Mouse (Mus musculus): ENCODE data around the gene Cd4.

DNA sequence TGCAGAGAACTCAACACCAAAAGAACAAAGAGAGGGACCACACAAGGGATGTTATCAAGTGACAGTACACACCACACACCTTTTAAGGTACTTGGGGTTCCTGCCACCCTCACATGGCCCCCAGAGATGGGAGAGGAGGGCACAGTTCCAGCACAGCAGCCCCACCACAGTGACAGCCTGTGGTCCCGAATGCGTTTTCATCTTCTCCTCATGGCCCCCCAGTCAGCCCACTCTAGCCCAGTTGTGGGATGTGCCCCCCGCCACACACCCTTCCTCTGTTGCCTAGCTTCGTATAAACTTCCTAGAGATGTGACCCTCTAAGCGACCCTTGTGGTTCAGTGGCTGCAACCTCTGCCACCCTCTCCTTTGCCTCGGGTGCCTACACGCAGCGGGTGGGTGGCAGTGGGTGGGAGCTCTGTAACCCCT lies 2.1 kb downstream of the Cd4 start:
- TF ChIP-seq CTCF (conservative IDR thresholded peaks at IDR 0.05 in 1 of 2, IDR thresholded peaks at IDR 0.05 in 1 of 2; ENCODE audit: low read depth in 2 of 2, low read length in 2 of 2) (no peak), EP300 (IDR thresholded peaks at IDR 0.05; ENCODE audit: low read length) (no peak)
